Mouse (Mus musculus) hindlimb bud, embryonic 11.5 days (tissue): Measurements from ENCODE around the gene Porcn.
A peak's percentile ranks its signal among the peaks of the same experiment; 100 is the strongest.

ENCODE experiments used
- DNase-seq: peaks from one replicate; pipeline ENCODE4 v3.0.0-alpha.2; 2012; ENCODE audit warnings: low read depth, low spot score; ENCODE audit errors: extremely low spot score

Gene Porcn

DNA sequence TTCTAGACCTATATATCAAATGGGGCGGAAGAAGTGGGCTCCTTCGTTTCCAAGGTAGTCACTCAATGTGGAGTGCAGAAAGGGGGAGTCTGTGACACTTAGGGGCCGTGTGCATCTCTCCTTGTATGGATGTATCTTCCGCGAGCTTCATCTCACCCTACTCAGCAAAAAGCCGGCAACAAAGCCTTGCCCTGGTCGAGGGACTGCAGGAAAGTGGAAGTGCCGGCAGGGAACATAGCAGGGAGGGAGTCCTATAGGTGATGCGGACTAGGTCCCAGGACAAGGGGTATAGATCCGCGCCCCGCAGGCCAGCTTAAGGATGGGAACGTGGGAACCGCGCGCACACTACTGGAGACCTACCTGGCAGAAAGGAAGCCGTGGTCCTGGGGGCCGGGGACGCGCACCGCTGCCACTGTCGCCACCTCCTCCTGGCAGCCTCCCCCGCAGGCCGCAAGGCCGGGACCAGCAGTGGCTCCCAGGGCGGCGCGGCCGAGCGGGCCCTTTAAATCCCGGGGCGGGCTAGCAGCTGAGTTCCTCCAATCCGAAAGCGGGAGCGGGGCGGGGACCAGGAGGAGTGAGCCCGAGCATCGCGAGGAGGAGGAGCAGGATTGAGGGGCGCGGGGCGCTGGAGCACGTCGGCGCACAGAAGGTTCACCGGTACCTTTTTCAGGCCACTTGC, at the start of gene Porcn:
Gene Porcn, minus strand, starts transcription at position 511 of the 679 bp plus-strand sequence.
- no peak for DNase-seq

DNA sequence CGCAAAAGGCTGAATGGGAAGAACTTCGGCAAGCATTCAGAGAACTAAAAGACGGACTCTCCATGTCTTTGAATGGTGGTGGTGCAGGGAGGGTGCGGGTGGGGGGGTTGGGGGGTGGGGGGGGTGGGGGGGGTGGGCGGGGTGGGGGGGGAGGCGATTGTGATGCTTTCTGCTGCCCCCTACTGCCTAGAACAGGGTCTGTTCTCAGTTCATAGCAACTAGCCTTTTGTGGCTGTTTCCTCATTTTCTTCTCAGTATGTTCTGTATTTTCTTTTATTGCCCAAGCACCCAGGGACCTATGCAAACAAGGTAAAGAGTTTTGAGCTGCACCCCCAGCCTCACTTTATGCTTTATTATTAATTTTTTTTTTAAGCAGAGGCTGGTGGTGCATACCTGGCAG, 49.5 kb upstream of the Porcn start:
- DNase-seq = no peak

DNA sequence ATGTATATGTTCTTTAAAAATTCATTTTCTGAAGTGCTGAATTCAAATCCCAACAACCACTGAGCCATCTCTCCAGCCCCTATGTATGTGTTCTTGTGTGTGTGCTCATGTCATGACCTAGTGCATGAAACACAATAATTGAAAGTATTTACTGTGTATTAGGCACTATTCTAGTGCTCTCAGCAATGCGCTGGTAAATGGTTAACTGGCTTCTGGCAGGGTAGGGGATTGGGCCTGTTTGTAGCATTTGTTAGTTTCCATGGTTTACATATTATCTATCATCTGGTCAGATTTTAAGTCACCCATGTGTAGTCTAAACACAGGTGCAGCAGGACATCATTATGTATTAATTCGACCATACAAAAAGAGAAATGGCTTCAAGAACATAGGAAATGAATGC, 47.4 kb upstream of the Porcn start:
- DNase-seq = no peak

DNA sequence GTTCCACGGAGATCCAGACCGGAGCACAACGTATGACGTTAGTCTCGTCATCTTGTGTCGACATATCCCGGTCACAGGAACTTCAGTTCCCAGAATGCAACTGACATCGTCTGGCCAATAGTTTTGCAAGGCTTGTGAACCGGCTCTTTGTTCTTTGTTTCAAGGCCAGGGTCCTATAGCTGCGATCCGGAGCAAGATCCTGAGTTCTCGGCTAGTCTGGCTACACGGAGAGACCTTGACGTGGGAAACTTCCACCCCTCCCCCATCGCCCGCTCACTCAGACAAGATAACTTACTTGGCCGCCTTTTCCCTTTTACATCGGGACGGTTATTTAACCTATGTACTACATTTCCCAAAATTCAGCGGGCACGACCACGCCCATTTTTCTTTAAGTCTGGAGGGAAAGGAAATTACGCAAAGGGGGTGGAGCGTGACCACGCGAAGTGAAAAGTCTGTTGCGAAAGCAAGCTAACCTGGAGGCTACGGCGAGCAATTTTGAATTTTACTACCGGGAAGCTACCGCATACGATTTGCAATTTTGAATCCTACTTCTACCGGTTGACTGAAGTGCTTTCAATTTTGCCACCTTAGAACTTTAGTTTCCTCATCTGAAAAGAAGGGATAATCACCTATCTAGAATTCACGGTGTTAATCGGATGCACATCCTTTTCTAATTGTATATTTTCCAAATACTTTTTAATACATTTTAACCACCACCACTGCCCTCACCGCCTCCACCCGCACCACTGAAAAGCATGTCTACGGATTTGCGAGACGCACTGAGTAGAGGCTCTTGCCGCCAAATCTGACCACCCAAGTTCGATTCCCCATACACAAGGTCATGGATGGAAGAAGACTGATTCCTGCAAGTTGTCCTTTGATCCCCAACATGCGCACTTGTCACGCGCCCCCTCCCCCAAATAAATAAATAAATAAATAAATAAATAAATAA, 46.3 kb upstream of the Porcn start, which contains the start of gene Ftsj1:
Gene Ftsj1, minus strand, starts transcription at position 73 of the 952 bp plus-strand sequence.
- peak; percentile 69 for DNase-seq

DNA sequence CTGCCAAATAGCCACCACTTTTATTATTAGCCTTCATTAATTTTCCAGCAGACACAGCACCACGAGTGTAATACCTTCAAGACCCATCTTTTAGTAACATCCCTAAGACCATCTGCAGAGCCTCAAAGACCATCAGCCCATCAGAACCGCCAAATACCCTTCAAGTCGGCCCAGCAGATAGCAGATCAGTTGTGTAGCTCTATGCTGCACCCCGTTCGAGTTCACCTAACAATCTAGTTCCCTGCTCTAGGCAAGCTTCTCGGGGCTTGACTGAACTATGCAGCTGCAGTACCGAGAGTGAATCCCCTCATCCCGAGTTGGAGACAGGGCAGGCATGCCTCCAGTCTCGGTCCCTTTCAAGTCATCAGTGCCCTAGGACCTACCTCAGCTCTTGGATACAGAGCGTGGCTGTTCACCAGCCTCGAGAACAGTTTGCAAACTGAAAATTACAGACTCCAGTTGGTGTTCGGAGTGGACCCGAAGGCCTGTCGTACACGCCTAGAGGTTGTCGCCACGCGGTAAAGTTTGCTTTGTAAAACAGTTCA, 45.5 kb upstream of the Porcn start:
- no peak for DNase-seq

DNA sequence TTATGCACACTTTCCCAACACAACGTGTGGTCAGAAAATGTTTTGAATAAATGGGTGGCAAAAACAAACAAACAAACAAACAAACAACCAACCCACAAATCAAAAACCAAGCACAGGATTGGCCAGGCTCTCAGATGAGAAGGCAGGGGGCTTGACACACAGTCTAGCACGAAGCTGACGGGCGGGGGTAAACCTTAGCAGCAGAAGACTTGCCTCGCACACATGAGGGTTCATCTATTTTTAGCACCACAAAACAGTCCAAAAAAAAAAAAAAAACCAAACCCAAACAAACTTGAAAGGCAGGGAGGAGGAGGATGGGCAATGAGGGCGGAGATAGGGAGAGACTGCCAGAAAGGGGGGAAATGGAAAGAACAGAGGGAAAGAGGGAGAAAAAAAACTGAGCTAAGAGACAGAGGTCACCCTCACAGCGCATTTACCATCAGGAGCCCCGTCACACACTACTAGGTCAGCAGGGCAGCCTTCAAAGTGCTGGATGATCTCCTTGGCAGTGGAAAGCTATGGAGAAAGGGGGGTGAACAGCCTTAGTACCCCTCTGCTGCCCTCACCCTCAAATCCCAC, 42.3 kb upstream of the Porcn start:
- no peak for DNase-seq

DNA sequence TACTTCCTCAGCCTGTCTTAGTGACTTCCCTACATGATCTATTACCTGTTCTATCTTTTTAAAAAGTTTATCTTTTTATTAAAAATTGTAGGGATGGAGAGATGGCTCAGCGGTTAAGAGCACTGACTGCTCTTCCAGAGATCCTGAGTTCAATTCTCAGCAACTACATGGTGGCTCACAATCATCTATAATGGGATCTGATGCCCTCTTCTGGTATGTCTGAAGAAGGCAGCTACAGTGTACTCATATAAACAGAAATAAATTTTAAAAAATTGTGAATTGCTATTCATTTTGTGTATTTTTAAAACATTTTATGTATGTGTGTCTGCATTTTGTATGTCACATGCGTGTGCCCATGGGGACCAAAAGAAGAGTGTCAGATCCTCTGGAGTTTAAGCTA, 41.4 kb upstream of the Porcn start:
- no peak for DNase-seq

DNA sequence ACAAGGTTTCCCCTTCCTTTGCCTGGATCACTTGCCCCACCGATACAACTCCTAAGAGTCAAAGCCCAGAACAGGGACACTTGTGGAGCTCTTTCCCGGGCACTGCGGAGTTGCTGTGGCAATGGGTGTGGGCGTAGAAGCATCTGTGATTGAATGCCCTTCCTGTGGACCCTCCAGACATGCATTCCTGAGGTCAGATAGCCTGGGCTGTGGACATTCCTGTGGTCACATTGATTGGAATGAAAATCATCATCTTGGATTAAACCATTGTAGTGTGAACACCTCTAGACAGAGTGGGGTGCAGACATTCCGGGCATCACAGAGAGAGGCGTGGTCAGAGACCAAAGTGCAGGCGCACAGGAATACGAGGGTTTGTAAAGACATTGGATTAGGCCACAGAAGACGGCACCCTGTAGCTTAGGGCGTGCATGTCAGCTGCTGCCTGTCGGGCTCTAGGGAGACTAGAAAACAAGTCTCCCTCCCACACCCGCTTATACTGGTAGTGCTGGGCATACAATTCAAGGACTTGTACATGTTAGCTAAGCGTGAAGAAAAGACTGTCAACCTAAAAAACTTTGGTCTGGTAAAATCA, 32.6 kb upstream of the Porcn start:
- DNase-seq = no peak

DNA sequence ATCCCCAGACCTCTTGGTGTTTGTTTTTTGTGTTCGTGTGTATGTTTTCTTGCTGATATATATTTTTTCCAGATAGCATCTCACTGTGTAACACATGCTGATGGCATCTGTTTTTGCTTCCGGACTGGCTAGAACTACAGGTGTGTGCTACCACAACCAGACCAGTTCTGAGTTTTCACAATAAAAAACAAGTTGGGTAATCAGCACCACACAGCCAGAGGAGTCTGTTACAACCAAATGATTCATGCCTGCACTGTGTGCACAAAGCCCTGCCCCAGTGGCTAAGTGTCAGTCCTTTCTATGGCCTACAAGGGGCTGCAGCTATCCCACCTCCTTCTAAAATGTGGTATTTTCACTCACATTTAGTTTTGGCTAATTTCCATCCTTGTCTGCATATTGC, 30.4 kb upstream of the Porcn start:
- DNase-seq = no peak

DNA sequence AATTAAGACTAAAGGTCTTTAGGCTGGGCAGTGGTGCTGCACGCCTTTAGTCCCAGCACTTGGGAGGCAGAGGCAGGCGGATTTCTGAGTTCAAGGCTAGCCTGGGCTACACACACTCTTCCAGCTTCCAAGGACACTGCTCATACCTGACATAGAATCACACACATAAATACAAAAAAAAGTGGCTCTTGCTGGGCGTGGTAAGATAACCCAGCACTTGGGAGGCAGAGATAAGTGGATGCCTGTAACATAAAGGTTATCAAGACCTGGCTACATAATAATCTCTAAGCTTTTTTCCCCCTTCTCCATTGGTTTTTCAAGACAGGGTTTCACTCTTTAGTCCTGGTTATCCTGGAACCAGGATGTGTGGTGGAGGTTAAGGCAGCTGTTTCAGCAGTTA, 27.3 kb upstream of the Porcn start:
- no peak for DNase-seq

DNA sequence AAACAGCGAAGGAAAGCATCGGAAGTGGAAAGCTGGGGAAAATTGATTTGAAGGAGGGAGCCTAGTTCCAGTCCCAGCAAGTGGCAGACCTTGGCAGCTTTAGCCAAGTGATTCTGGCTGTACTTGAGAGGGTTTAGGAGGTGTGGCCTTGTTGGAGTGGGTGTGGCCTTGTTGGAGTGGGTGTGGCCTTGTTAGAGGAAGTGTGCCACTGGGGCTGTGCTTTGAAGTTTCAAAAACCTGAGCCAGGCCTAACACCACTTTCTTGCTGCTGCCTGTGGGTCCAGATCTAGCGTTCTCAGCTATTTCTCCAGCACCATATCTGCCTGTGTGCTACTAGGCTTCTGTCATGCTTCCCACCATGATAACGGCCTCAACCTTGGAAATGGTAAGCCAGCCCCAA, 23.9 kb upstream of the Porcn start:
- no peak for DNase-seq

DNA sequence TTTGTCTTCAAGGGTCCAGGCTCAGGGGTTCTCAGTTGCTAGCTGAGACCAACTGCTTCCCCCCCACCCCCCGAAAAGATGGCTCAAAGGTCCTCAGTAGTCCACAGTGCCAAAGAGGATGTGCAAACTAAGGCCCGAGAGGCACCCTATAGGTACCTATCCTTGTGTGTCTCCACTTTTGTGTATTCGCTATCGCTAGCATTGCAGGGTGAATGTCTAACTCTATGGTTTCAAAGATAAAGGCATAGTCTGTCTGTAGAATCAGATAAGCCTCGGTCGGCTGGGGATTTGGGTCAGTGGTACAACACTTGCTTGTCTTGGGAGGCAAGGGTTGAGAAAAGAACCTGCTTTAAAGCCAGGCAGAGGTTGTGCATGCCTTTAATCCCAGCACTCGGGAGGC, 17.1 kb upstream of the Porcn start:
- DNase-seq = no peak

DNA sequence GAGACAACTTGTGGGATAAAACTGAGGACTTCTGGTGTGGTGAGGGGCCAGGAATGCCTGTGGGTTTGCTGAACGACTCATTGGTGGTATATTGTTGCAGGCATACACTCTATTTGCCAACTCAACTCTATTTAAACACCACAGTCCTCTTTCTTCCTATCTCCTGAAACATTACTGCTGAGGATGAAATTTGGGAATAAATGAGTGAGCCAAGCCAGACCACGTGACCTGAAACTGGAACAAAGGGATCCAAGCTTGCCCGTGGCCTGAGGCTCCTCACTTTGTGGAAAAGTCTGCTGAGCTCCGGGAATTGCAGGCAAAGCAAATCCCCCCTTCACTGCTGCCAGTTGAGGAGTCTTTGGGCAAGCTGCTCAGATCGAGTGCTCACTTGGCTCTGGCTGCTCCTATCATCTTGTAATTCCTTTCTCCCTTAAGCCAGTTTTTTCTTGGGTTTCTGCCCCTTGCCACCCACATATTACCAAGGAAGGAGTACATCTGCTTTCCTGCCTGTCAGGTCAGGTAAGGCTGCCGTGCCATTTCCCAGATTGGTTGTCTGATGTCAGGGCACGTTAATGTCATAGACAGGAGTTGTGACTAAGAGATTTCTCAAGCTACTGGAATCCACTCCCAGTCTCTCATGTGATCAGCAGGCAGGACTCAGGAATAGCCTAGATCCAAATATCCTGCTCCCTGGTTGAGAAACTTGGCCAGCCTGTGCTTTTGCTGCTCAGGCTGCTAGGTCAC, 16.5 kb upstream of the Porcn start:
- DNase-seq = no peak

DNA sequence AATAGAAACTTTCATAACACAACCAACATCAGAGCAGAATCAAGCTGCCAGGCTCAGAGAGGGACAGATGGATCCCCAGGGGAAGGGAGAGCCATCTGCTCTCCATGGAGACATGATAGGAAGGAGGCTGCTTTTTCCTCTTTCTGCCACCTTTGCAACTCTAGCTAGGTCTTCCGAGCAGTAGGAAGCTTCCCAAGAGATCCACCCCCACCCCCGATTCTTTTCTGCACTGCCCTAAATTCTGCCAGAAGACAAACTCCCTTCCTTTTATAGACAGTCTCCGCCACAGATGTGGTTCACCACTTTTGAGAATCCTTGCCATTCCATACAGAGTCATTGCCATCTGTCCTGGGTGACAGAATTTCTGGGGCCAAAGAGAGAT, 16.0 kb upstream of the Porcn start:
- DNase-seq = no peak

DNA sequence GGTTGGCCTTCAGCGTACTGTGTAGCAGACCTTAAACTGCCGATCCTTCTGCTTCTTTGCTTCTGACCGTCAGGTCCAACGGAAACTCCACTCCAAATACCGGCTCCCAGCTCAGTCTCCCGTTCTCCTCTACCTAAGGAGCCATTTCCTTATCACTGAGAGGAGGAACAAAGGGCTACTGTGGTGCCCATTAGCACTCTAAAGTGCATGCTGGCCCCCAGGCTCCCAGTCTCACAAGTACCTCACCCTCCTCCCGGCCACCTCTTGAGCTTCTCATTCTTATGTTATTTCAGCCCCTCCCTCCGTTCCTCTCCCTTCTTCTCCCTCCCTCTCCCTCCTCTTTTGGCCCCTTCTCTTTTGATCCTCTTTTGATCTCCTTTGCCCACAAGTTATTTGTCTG, 13.3 kb upstream of the Porcn start:
- DNase-seq = no peak

DNA sequence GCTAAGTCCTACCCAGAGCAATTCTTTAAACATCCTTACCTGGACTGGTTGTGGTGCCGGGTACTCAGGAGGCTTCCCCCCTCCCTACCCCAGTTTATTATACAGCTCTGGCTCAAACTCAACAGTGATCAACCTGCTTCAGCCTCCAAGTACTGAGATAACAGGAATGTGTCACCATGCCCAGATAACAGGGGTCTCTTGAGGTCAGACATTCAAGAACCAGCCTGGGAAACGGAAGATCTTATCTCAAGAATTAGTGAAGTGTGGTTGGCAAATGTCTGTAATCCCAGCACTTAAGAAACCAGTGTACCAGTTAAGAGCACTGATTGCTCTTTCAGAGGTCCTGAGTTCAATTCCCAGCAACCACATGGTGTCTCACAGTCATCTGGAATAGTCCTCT, 11.8 kb upstream of the Porcn start:
- no peak for DNase-seq

DNA sequence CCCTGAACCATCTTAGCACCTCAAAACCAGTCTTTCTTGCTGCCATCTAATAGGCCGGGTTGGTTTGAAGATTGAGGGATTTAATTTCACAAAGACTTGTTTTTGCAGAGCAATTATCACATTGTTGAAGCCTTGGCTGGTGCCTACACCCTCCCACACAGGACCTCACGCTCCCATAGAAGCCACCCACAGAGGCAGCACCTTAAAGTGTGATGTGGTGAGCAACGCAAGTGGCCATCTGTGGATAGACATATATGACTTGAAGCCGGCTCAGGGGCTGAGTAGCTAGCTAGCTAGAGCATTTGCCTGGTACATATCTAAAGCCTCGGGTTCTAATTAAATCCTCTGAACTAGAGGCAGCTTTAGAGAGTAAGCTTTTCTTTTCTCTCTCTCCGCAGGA, 11.1 kb upstream of the Porcn start:
- no peak for DNase-seq

DNA sequence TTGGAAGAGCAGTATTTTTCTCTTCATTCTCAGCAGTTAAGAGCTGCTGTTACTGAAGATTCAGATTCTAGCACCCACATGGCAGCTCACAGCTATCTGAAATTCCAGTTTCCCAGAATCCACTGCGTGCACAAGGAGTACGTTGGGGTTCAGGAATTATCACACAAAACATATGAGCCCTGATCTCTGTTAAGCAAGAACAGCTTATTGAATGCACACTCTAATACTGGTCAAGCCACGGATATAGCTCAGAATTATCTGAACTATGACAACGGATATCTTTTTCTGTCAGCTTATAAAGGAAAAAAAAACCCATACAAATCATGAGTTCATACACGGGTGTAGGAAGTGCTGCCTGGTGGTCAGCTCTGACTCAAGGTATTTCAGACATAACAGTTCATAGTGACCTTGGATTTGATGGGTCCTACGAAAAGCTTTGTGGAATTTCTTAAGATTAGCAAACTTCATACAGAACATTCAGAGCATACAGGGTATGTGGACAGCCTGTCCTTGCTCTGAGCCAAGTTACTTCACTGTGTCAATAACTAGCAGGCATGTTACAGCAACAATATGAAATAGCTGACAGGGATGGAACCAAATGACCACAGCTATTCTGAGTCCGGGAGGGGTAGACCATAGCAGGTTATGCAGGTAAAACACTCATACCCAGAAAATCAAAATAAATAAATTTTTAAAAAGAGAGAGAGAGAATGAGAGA, 5.3 kb upstream of the Porcn start:
- no peak for DNase-seq

DNA sequence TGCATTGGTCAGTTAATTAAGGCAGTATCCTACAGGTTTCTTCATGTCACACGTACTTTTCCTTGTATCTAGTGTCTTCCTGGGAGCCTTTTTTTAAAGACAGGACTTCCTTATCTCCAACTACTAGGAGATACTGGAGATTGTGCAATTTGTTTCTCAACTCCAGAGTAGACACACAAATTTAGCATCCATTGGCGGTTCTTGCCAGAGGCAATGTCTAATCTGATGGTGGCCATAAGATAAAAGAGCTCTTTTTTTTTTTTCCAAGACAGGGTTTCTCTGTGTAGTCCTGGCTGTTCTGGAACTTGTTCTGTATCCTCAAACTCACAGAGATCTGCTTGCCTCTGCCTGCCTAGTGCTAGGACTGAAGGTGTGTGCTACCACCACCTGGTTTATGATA, 3.4 kb upstream of the Porcn start:
- no peak for DNase-seq

DNA sequence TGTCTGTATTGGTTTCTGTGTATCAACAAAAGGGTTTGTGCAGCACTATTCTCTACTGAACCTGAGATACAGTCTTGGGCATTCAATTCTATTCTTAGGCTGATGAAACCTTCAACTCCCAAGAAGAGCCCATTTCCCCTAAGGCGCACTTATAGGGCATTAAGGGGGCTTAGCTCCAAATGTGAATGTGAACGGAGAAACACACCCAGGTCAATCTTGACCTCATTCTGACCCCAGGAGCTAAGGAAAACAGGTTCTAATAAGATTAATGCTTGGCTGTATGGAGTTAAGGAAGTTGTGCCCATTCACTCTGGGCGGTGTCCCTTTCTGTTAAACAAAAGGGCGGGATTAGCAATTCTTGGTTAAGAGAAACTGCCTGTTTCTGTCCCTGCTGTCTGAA, 899 bp upstream of the Porcn start:
- DNase-seq = no peak
